Mouse (Mus musculus) neural tube, embryonic 11.5 days (tissue): ENCODE measurements around the gene Fdxr. TPM values are rescaled to one million over a fixed set of nuclear protein-coding genes. Genes with fewer than 3 reads are reported as not detected.

ENCODE experiments used
- ATAC-seq: fragments of 200-750 bp; cut with Nextera tagmentation; 2 replicates; pipeline ENCODE4 v1.8.0; 2017; ENCODE audit warnings: moderate number of reproducible peaks, mild to moderate bottlenecking, moderate TSS enrichment, moderate library complexity; ENCODE audit not compliant: insufficient read depth, low FRiP score, low TSS enrichment
- DNase-seq: peaks from one replicate; pipeline ENCODE4 v3.0.0-alpha.2; 2015; ENCODE audit warnings: low spot score
- H3K27ac ChIP-seq: fragments of 300-500 bp; sonication (generic); 2 replicates; pipeline ENCODE4 v1.5.1; 2014; ENCODE audit warnings: low read depth, mild to moderate bottlenecking, low read length
- H3K27me3 ChIP-seq: fragments of 300-500 bp; sonication (generic); 2 replicates; pipeline ENCODE4 v1.6.1; 2014; ENCODE audit warnings: mild to moderate bottlenecking, low read length, mixed read lengths; ENCODE audit not compliant: control insufficient read depth, insufficient read depth
- H3K36me3 ChIP-seq: fragments of 300-500 bp; sonication (generic); 2 replicates; pipeline ENCODE4 v1.6.1; 2014; ENCODE audit warnings: mild to moderate bottlenecking, low read length, moderate library complexity, mixed read lengths; ENCODE audit not compliant: control insufficient read depth, insufficient read depth
- H3K4me1 ChIP-seq: fragments of 300-500 bp; sonication (generic); 2 replicates; pipeline ENCODE4 v1.6.1; 2014; ENCODE audit warnings: low read length, mixed read lengths; ENCODE audit not compliant: control insufficient read depth, insufficient read depth
- H3K4me2 ChIP-seq: fragments of 300-500 bp; sonication (generic); 2 replicates; pipeline ENCODE4 v1.6.1; 2014; ENCODE audit warnings: low read depth, mild to moderate bottlenecking, moderate library complexity
- H3K4me3 ChIP-seq: fragments of 300-500 bp; sonication (generic); 2 replicates; pipeline ENCODE4 v1.5.1; 2014; ENCODE audit warnings: low read depth, low read length
- H3K9ac ChIP-seq: fragments of 300-500 bp; sonication (generic); 2 replicates; pipeline ENCODE4 v1.6.1; 2014; ENCODE audit warnings: mild to moderate bottlenecking, low read length
- H3K9me3 ChIP-seq: fragments of 300-500 bp; sonication (generic); 2 replicates; pipeline ENCODE4 v1.6.1; 2016; ENCODE audit warnings: low read length; ENCODE audit not compliant: control insufficient read depth
- WGBS: fragments of 180-500 bp; shearing (Covaris S2); extraction: QIAGEN DNeasy Blood & Tissue Kit; methylation state at CpG from one replicate; pipeline ENCODE4 v1.1.7; 2014; 5-methylcytosine and 5-hydroxymethylcytosine counted together
- polyA plus RNA-seq: library from polyadenylated mRNA; unstranded; fragments of >200 nt; fragmentation: Nextera tagmentation; extraction: Ambion mirVana; gene quantifications from 2 replicates; pipeline ENCODE4 v1.2.1, GENCODE M21; 2014

Gene Fdxr
- polyA plus RNA-seq, 1 experiment from 2014 or later: 15.1 TPM

- H3K4me1 ChIP-seq: peaks cover 9% of the 10 kb centered on the region; the same call in 1 of the 2 replicates
- H3K36me3 ChIP-seq: peaks cover 2% of the 10 kb centered on the region; the same call in 1 of the 2 replicates
- peaks cover 51% of the 10 kb centered on the region for H3K27me3 ChIP-seq
- ATAC-seq (no peak), DNase-seq (no peak)
- WGBS: 72% methylated on average over 11 of the region's 11 CpGs
- H3K4me2 ChIP-seq: no peak overlapping the region
- H3K4me3 ChIP-seq: no peak overlapping the region
- no peak overlapping the region for H3K27ac ChIP-seq
- H3K9me3 ChIP-seq: no peaks in the 10 kb centered on the region
- no peak overlapping the region for H3K9ac ChIP-seq
Measured at GRCm38 (mm10) chr11:115267958-115268357, 8.9 kb downstream of the Fdxr start.

DNA sequence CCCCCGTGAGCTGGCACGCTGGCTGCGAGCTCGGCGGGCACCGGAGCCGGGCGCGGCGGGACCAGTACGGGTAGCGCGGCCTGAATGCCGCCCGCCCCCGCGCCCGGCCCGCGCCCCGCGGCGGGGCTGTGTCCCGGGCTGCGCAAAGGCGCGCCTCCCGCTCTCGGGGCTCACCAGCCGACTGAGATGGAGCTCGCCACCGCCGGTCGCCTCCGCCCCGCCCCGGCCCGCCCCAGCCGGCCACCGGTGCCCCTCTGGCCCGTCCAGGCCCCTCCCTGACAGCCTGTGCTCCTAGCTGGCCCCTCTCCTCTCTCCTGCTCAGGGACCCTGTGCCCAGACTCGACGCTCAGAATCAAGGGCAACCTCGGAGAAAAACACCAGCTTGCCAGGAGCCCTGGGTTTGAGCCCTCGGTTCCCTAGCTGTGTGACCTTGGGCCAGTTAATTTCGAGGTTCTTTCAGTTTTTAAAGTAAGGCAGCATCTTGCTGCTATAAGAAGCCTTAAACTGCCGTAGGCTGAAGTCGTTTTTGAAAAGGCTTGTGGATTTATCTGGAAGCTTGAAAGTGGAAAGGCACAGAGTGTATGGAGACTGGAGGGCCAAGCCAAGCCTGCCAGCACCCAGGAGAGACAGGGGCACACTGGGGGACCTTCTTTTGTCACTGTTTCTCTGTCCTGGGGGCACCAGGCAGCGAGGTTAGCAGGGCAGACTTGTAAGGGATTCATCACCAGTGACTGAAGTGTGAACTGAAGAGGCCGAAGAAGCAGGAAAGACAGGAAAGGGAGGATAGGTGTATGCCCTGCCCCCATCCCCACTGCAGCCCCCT lies 9.6 kb downstream of the Fdxr start, which contains the start of gene Grin2c:
Grin2c (minus strand) TSS at position 183 of the 823 bp plus-strand sequence.
- Histone ChIP-seq H3K36me3 (0 out of 2 replicates have a peak, but pooled peaks cover 2% of the 10 kb centered on the region), H3K4me3 (peak within 1 kb of the TSS; percentile 33), H3K9me3 (no peaks in the 10 kb centered on the region), H3K4me1 (peaks cover 9% of the 10 kb centered on the region; the same call in 1 of the 2 replicates), H3K4me2 (peak within 1 kb of the TSS; percentile 50), H3K27ac (no peak within 1 kb of the TSS), H3K9ac (peak within 1 kb of the TSS; percentile 29), H3K27me3 (peaks cover 56% of the 10 kb centered on the region)
- ATAC-seq (no peak), DNase-seq (no peak)
- 8% methylated on average over 28 of the region's 50 CpGs for WGBS

GRCm38 (mm10) chr11:115266400-115266778 lies 10.5 kb downstream of the Fdxr start:
- H3K27me3 ChIP-seq: peaks cover 63% of the 10 kb centered on the region
- peaks cover 9% of the 10 kb centered on the region; the same call in 1 of the 2 replicates for H3K4me1 ChIP-seq
- no peak overlapping the region for H3K9ac ChIP-seq
- DNase-seq: no peak
- no peaks in the 10 kb centered on the region for H3K9me3 ChIP-seq
- ATAC-seq: no peak
- H3K4me3 ChIP-seq: peak overlapping the region; percentile 33
- WGBS: under 1% methylated on average over 20 of the region's 22 CpGs
- 0 out of 2 replicates have a peak, but pooled peaks cover 2% of the 10 kb centered on the region for H3K36me3 ChIP-seq
- peak overlapping the region; percentile 50 for H3K4me2 ChIP-seq
- no peak overlapping the region for H3K27ac ChIP-seq

GRCm38 (mm10) chr11:115265771-115266399 lies 11.0 kb downstream of the Fdxr start:
- no peak for ATAC-seq
- Histone ChIP-seq H3K4me1 (peaks cover 9% of the 10 kb centered on the region; the same call in 1 of the 2 replicates), H3K27me3 (peaks cover 66% of the 10 kb centered on the region), H3K4me3 (peak overlapping the region; percentile 33; the same call in 1 of the 2 replicates), H3K9ac (no peak overlapping the region), H3K36me3 (0 out of 2 replicates have a peak, but pooled peaks cover 2% of the 10 kb centered on the region), H3K9me3 (no peaks in the 10 kb centered on the region), H3K4me2 (peak overlapping the region; percentile 40; the same call in 1 of the 2 replicates), H3K27ac (no peak overlapping the region)
- 3% methylated on average over 20 of the region's 20 CpGs for WGBS
- DNase-seq: no peak

DNA sequence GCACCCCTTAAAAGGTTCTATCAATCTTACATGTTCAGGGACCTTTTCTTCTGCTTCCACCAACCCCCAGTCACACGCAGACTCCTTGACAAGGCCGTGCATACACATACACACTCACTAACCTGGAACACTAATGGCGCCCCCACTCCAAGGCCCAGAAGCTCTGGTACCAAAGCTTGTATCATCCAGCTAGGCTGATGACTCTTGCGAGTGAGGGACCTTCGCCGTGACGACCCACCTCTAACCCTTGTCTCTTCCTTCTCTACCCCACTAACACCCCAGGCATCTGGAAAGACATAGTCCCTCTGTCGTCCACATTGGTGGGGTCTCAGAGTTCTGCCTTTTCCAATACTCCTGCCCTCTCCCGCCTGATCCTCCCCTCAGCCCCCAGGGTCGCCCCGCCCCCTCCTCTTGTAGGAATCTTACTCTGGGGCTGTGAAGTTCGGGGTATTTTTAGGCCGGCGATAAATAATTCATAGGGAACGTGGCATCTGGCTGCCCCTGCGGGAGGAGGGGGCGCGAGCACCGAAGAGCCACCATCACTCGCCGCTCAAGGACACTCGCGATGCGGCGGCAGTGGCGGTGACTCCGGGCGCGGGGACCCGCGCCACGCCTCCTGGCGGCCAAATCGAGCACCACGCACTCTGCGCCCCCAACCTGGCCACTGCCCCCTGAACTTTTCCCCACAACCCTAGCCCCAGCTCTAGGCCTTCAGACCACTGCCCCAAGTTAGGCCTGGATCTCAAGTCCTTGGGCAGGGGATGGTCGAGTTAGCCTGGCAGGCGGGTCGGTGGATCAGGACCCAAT lies 11.8 kb downstream of the Fdxr start:
- Histone ChIP-seq H3K4me1 (peaks cover 9% of the 10 kb centered on the region; the same call in 1 of the 2 replicates), H3K9ac (no peak overlapping the region), H3K4me2 (peak overlapping the region; percentile 40), H3K27me3 (peaks cover 74% of the 10 kb centered on the region), H3K27ac (no peak overlapping the region), H3K9me3 (no peaks in the 10 kb centered on the region), H3K4me3 (peak overlapping the region; percentile 18; the same call in 1 of the 2 replicates), H3K36me3 (0 out of 2 replicates have a peak, but pooled peaks cover 2% of the 10 kb centered on the region)
- WGBS: 5% methylated on average over 39 of the region's 39 CpGs
- ATAC-seq: peak; percentile 53; the same call in 1 of the 2 replicates
- peak; percentile 74 for DNase-seq

DNA sequence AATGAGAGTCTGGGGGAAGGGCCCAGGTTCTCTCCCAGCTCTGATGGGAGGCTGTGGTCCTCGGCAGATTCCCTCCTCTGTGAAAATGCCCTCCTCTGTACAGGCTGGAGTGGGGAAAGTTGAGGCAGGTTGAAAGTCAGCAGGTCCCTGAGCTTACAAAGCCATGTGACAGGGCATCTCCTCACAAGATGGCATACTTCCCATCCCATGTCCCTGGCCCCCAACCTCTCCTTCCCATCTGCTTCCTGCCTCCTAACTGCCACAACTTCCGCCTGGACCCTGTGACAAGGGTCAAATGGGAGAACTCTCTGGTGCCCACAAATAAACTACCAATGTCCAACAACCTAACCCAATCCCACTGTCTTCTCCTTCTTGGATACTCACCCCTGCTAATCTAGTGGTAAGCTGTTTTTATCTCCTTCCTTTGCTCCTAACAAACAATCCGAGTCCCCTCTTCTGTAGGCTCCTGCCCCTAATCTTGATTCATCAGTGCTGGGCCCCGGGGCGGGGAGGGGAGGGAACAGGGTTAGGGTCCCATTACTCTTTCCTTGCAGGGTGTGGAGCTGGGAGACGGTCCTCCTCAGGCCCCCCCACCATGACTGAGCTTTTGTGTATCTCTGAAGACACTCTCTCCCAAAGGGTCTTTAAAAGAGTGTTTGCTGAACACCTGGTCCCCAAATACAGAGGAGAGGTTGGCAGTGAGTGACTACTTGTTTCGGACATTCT lies 12.6 kb downstream of the Fdxr start:
- H3K27me3 ChIP-seq: peaks cover 81% of the 10 kb centered on the region
- no peak overlapping the region for H3K4me2 ChIP-seq
- H3K36me3 ChIP-seq: 0 out of 2 replicates have a peak, but pooled peaks cover 2% of the 10 kb centered on the region
- no peak overlapping the region for H3K27ac ChIP-seq
- DNase-seq (no peak), ATAC-seq (no peak)
- H3K9me3 ChIP-seq: no peaks in the 10 kb centered on the region
- no peak overlapping the region for H3K4me3 ChIP-seq
- WGBS: 70% methylated on average over 7 of the region's 7 CpGs
- peaks cover 9% of the 10 kb centered on the region; the same call in 1 of the 2 replicates for H3K4me1 ChIP-seq
- no peak overlapping the region for H3K9ac ChIP-seq

DNA sequence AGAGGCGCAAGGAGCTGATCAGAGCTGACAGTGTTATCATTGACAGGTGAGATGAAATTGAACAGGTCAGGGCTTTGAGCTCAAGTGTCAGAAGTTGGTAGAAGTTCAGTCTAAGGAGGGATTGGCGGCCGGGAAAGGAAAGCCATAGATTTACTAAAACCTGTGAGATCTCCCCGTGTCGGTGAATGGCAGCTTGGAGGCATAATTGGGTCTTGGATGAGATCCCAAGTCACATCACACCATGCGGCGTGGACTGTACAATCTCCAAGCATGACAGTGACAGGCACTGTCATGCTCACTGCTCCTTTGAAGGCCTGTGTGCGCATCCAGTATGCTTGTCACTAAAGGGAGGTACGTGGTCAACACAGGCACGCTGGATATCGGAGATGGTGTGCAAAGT lies 13.9 kb downstream of the Fdxr start:
- Histone ChIP-seq H3K4me3 (no peak overlapping the region), H3K4me2 (no peak overlapping the region), H3K27me3 (peaks cover 81% of the 10 kb centered on the region), H3K9me3 (no peaks in the 10 kb centered on the region), H3K4me1 (peaks cover 9% of the 10 kb centered on the region; the same call in 1 of the 2 replicates), H3K27ac (no peak overlapping the region), H3K9ac (no peak overlapping the region), H3K36me3 (no peaks in the 10 kb centered on the region)
- WGBS: 84% methylated on average over 11 of the region's 11 CpGs
- DNase-seq: no peak
- ATAC-seq: no peak

- H3K4me2 ChIP-seq: no peak overlapping the region
- H3K27ac ChIP-seq: no peak overlapping the region
- no peaks in the 10 kb centered on the region for H3K36me3 ChIP-seq
- H3K9me3 ChIP-seq: no peaks in the 10 kb centered on the region
- DNase-seq: no peak
- WGBS: 76% methylated on average over 4 of the region's 4 CpGs
- H3K27me3 ChIP-seq: peaks cover 65% of the 10 kb centered on the region
- ATAC-seq: no peak
- H3K9ac ChIP-seq: no peak overlapping the region
- no peaks in the 10 kb centered on the region for H3K4me1 ChIP-seq
- H3K4me3 ChIP-seq: no peak overlapping the region
Measured at GRCm38 (mm10) chr11:115259134-115259533, 17.7 kb downstream of the Fdxr start.
